Mouse (Mus musculus) ES-E14 (cell line): ENCODE results near the gene Tent4a.

Source experiments
- HCFC1 ChIP-seq: IDR thresholded peaks from 2 replicates; pipeline ENCODE4 v1.6.1; 2012; ENCODE audit warnings: low read length, inconsistent platforms, borderline replicate concordance; ENCODE audit not compliant: insufficient read depth
- ZC3H11A ChIP-seq: IDR thresholded peaks from 2 replicates; pipeline ENCODE4 v1.6.1; 2012; ENCODE audit warnings: low read depth, mild to moderate bottlenecking, inconsistent platforms, low read length, borderline replicate concordance
- ZNF384 ChIP-seq: IDR thresholded peaks from 2 replicates; pipeline ENCODE4 v1.6.1; 2012; ENCODE audit warnings: low read depth, low read length, inconsistent platforms

- TF ChIP-seq ZC3H11A (no peak), HCFC1 (no peak), ZNF384 (no peak)
Measured at GRCm38 (mm10) chr13:69525867-69526266, 8.6 kb downstream of the Tent4a start.
